In genomic region chr1:51915051-51915575, GRCm38 (mm10) we compare ENCODE assay signal across 8 mouse cellular contexts. TPM values are rescaled to one million over a fixed set of nuclear protein-coding genes. Genes with fewer than 3 reads are reported as not detected.
A peak's percentile ranks its signal among the peaks of the same experiment; 100 is the strongest.
DNase-seq lines count a peak whose midpoint lies in the region; ATAC-seq and TF ChIP-seq lines count a peak whose summit lies in the region.

No protein-coding gene starts in this region.

- H3K27ac ChIP-seq in cortical plate, adult 2 months (ENCODE audit: insufficient read depth, low read length), result peak overlapping the region; percentile 63; the same call in 1 of the 2 replicates
- peak overlapping the region; percentile 70 for H3K27ac ChIP-seq in intestine, embryonic 16.5 days (ENCODE audit: low read length)
- peak overlapping the region; percentile 81 for H3K27ac ChIP-seq in liver, embryonic 11.5 days (ENCODE audit: low read depth, low read length)
- H3K27ac ChIP-seq in midbrain, postnatal 0 days (ENCODE audit: low read depth, low read length), result peak overlapping the region; percentile 48
- no peak overlapping the region for H3K27ac ChIP-seq in testis, adult 2 months (ENCODE audit: control insufficient read depth, insufficient read depth, low read depth, low read length)

- peak overlapping the region; percentile 58 for H3K4me3 ChIP-seq in erythroblast, embryonic 14.5 days (replicated peaks)
- H3K4me3 ChIP-seq in cortical plate, adult 2 months (ENCODE audit: insufficient read depth, low read length), result peak overlapping the region; percentile 62
- H3K4me3 ChIP-seq in intestine, embryonic 16.5 days (ENCODE audit: low read length), result peak overlapping the region; percentile 69
- peak overlapping the region; percentile 69 for H3K4me3 ChIP-seq in liver, embryonic 11.5 days (ENCODE audit: low read depth, low read length)
- peak overlapping the region; percentile 80 for H3K4me3 ChIP-seq in midbrain, postnatal 0 days (ENCODE audit: low read depth, low read length)
- peak overlapping the region; percentile 81 for H3K4me3 ChIP-seq in testis, adult 2 months (ENCODE audit: control insufficient read depth, low read depth, low read length)

- H3K9me3 ChIP-seq in erythroblast, embryonic 14.5 days (ENCODE audit: control insufficient read depth, low read length), result no peaks in the 10 kb centered on the region
- 0 out of 2 replicates have a peak, but pooled peaks cover 5% of the 10 kb centered on the region for H3K9me3 ChIP-seq in intestine, embryonic 16.5 days (ENCODE audit: control insufficient read depth, low read length)
- no peaks in the 10 kb centered on the region for H3K9me3 ChIP-seq in liver, embryonic 11.5 days (ENCODE audit: control insufficient read depth, low read length)
- no peaks in the 10 kb centered on the region for H3K9me3 ChIP-seq in midbrain, postnatal 0 days (ENCODE audit: low read length)

- H3K27me3 ChIP-seq in erythroblast, embryonic 14.5 days (ENCODE audit: control insufficient read depth), result peaks cover 22% of the 10 kb centered on the region
- no peaks in the 10 kb centered on the region for H3K27me3 ChIP-seq in intestine, embryonic 16.5 days (replicated peaks; ENCODE audit: control insufficient read depth, insufficient read depth, low read length)
- peaks cover 15% of the 10 kb centered on the region for H3K27me3 ChIP-seq in liver, embryonic 11.5 days (replicated peaks; ENCODE audit: control insufficient read depth, insufficient read depth, low read length)
- no peaks in the 10 kb centered on the region for H3K27me3 ChIP-seq in midbrain, postnatal 0 days (ENCODE audit: insufficient read depth, low read length)
- H3K27me3 ChIP-seq in testis, adult 2 months (ENCODE audit: control insufficient read depth, insufficient read depth, low read length), result no peaks in the 10 kb centered on the region

- DNase-seq in liver, embryonic 11.5 days (ENCODE audit: low spot score), result peak; percentile 80
- peak; percentile 57 for DNase-seq in midbrain, postnatal 0 days (ENCODE audit: low spot score)

- peak overlapping the region; percentile 93 for H3K9ac ChIP-seq in intestine, embryonic 16.5 days (ENCODE audit: low read depth, low read length)
- peak overlapping the region; percentile 77 for H3K9ac ChIP-seq in liver, embryonic 11.5 days (ENCODE audit: low read depth, low read length)
- H3K9ac ChIP-seq in midbrain, postnatal 0 days (replicated peaks; ENCODE audit: low read length, poor library complexity, severe bottlenecking), result peak overlapping the region; percentile 81

- peak overlapping the region; percentile 69 for H3K4me2 ChIP-seq in intestine, embryonic 16.5 days (ENCODE audit: low read depth, low read length)
- peak overlapping the region; percentile 85 for H3K4me2 ChIP-seq in liver, embryonic 11.5 days
- H3K4me2 ChIP-seq in midbrain, postnatal 0 days (ENCODE audit: low read depth, low read length, poor library complexity, severe bottlenecking), result peak overlapping the region; percentile 86

- no peak for TF ChIP-seq POLR2A in cortical plate, adult 2 months (IDR thresholded peaks at IDR 0.05; ENCODE audit: extremely low read depth, insufficient read depth, low read length)
- no peak for TF ChIP-seq POLR2A in testis, adult 2 months (IDR thresholded peaks at IDR 0.05; ENCODE audit: control insufficient read depth, low read depth, low read length)

- no peaks in the 10 kb centered on the region for H3K36me3 ChIP-seq in erythroblast, embryonic 14.5 days (ENCODE audit: control insufficient read depth)
- no peaks in the 10 kb centered on the region for H3K36me3 ChIP-seq in intestine, embryonic 16.5 days (ENCODE audit: control insufficient read depth, insufficient read depth, low read length)
- H3K36me3 ChIP-seq in liver, embryonic 11.5 days (ENCODE audit: control insufficient read depth, insufficient read depth, low read length), result no peaks in the 10 kb centered on the region
- H3K36me3 ChIP-seq in midbrain, postnatal 0 days (ENCODE audit: insufficient read depth, low read length), result no peaks in the 10 kb centered on the region
- H3K36me3 ChIP-seq in testis, adult 2 months (ENCODE audit: control insufficient read depth, insufficient read depth, low read length), result no peaks in the 10 kb centered on the region

- ATAC-seq in erythroblast, adult 5-6 weeks (replicated peaks; ENCODE audit: low FRiP score, poor library complexity, severe bottlenecking), result no peak
- ATAC-seq in granulocyte monocyte progenitor cell, adult 5-6 weeks (replicated peaks; ENCODE audit: poor library complexity, severe bottlenecking), result peak; percentile 31
- ATAC-seq in intestine, embryonic 16.5 days, result peak; percentile 80
- peak; percentile 68 for ATAC-seq in liver, embryonic 11.5 days (replicated peaks; ENCODE audit: low FRiP score)
- ATAC-seq in midbrain, postnatal 0 days (ENCODE audit: low FRiP score), result peak; percentile 60

- under 1% methylated on average over 33 of the region's 33 CpGs for WGBS in intestine, embryonic 16.5 days
- under 1% methylated on average over 33 of the region's 33 CpGs for WGBS in liver, embryonic 11.5 days
- 0% methylated on average over 31 of the region's 33 CpGs for WGBS in midbrain, postnatal 0 days

- no peak for TF ChIP-seq CTCF in cortical plate, adult 2 months (IDR thresholded peaks at IDR 0.05; ENCODE audit: extremely low read depth, insufficient read depth, low read length)
- no peak for TF ChIP-seq CTCF in midbrain, postnatal 0 days (IDR thresholded peaks at IDR 0.05)
- TF ChIP-seq CTCF in testis, adult 2 months (IDR thresholded peaks at IDR 0.05; ENCODE audit: control insufficient read depth, insufficient read depth, insufficient replicate concordance, low read depth, low read length), result no peak

- H3K4me1 ChIP-seq in erythroblast, embryonic 14.5 days (ENCODE audit: control insufficient read depth), result no peaks in the 10 kb centered on the region
- H3K4me1 ChIP-seq in cortical plate, adult 2 months (ENCODE audit: control insufficient read depth, insufficient read depth, low read length), result peaks cover 4% of the 10 kb centered on the region
- H3K4me1 ChIP-seq in intestine, embryonic 16.5 days (ENCODE audit: control insufficient read depth, insufficient read depth, low read length), result peaks cover 13% of the 10 kb centered on the region
- H3K4me1 ChIP-seq in liver, embryonic 11.5 days (replicated peaks; ENCODE audit: control insufficient read depth, insufficient read depth, low read length), result peaks cover 6% of the 10 kb centered on the region; the same call in 1 of the 2 replicates
- H3K4me1 ChIP-seq in midbrain, postnatal 0 days (ENCODE audit: insufficient read depth, low read length), result peaks cover 6% of the 10 kb centered on the region
- H3K4me1 ChIP-seq in testis, adult 2 months (ENCODE audit: control insufficient read depth, insufficient read depth, low read length), result peaks cover 8% of the 10 kb centered on the region

RNA-seq across cellular contexts. Expression of gene Myo1b, which starts 0.8 kb away (rescaled TPM):
- polyA plus RNA-seq in erythroblast, embryonic 14.5 days (2012), result not detected in 2 replicates
- 0.63 TPM in 1 of 2 replicates, not detected in the other for total RNA-seq in erythroblast, adult 5-6 weeks (2015; ENCODE audit: low replicate concordance)
- 1.1 and 3.5 TPM in 2 replicates for total RNA-seq in erythroblast, adult 5-6 weeks (2017; ENCODE audit: low replicate concordance)
- polyA plus RNA-seq in cortical plate, adult 2 months (2012; rRNA removed), result 29.3 and 31.5 TPM in 2 replicates
- total RNA-seq in granulocyte monocyte progenitor cell, adult 5-6 weeks (2014; fragmentation: Nextera tagmentation), result 2.6 and 4.4 TPM in 2 replicates
- 5.5 and 13.1 TPM in 2 replicates for total RNA-seq in granulocyte monocyte progenitor cell, adult 5-6 weeks (2017)
- 30.8 and 40.8 TPM in 2 replicates for polyA plus RNA-seq in intestine, embryonic 16.5 days (2015; fragmentation: Nextera tagmentation; extraction: Ambion mirVana)
- polyA plus RNA-seq in liver, embryonic 11.5 days (2014; fragmentation: Nextera tagmentation; extraction: Ambion mirVana), result 26.4 and 27.0 TPM in 2 replicates
- total RNA-seq in midbrain, postnatal 0 days (2014; rRNA removed), result 33.5 and 45.5 TPM in 2 replicates
- 39.5 and 41.0 TPM in 2 replicates for polyA plus RNA-seq in midbrain, postnatal 0 days (2015; fragmentation: Nextera tagmentation; extraction: Ambion mirVana)
- polyA plus RNA-seq in testis, adult 2 months (2012; rRNA removed), result 0.89 and 2.3 TPM in 2 replicates
